22 mouse cellular contexts compared by ENCODE assay signal in genomic region chr9:42482944-42483343, GRCm38 (mm10). TPM values are rescaled to one million over a fixed set of nuclear protein-coding genes. Genes with fewer than 3 reads are reported as not detected.
DNase-seq lines count a peak whose midpoint lies in the region; ATAC-seq and TF ChIP-seq lines count a peak whose summit lies in the region.
"Had no signal": no experiment of that assay in that cellular context is flagged by ENCODE, and none has a peak within 500 bp of the region (broad histone marks: within the 10 kb centered on the region; RNA-seq: fewer than 3 reads in every experiment).

No protein-coding gene starts in this region.

- intact Hi-C loops in gastrocnemius, adult 2 months (cut with DNase I), result no loop called here

- no peaks in the 10 kb centered on the region for H3K9me3 ChIP-seq in CH12.LX (replicated peaks; ENCODE audit: low read length)
- no peaks in the 10 kb centered on the region for H3K9me3 ChIP-seq in forebrain, embryonic 13.5 days (replicated peaks)
- H3K9me3 ChIP-seq: embryonic facial prominence, embryonic 10.5 days; embryonic facial prominence, embryonic 12.5 days had no signal

- ATAC-seq in granulocyte monocyte progenitor cell, adult 5-6 weeks (replicated peaks; ENCODE audit: poor library complexity, severe bottlenecking), result peak; percentile 81
- ATAC-seq in megakaryocyte progenitor cell, adult 5-6 weeks (replicated peaks; ENCODE audit: poor library complexity), result 0 out of 2 replicates have a peak, but pooled peaks have one; percentile 11
- no peak for ATAC-seq in forebrain, embryonic 13.5 days
- ATAC-seq: CD4-positive, CD25-positive, alpha-beta regulatory T cell, adult 4 months; forebrain, embryonic 14.5 days; forebrain, embryonic 16.5 days had no signal

- H3K79me2 ChIP-seq in CH12.LX (replicated peaks; ENCODE audit: control insufficient read depth, extremely low read depth, insufficient read depth, poor library complexity, severe bottlenecking), result no peaks in the 10 kb centered on the region

- H3K27ac ChIP-seq in CH12.LX (ENCODE audit: insufficient read depth, low read depth), result no peak overlapping the region
- H3K27ac ChIP-seq in forebrain, embryonic 13.5 days, result no peak overlapping the region
- no peak overlapping the region for H3K27ac ChIP-seq in gastrocnemius, adult 2 months
- H3K27ac ChIP-seq: embryonic facial prominence, embryonic 10.5 days; embryonic facial prominence, embryonic 12.5 days had no signal

- DNase-seq in A20 (ENCODE audit: low read depth, low spot score) (peak; percentile 47), CH12.LX (ENCODE audit: extremely low read depth) (peak; percentile 39)
- no peak for DNase-seq in frontal cortex, postnatal 36 days (ENCODE audit: low spot score in 2 of 2)
- DNase-seq in gastrocnemius, adult 2 months, result no peak
- DNase-seq: adrenal gland, adult 2 months; adrenal gland, postnatal 10 days; adrenal gland, postnatal 25 days; B cell, adult 2 months; cerebellum, adult 11 months; cerebellum, adult 18-20 months; cerebellum, adult 8-10 months; cerebellum, adult 9-11 months; cerebellum, postnatal 14 days; cerebellum, postnatal 36 days had no signal

- no peak overlapping the region for H3K4me3 ChIP-seq in CH12.LX (replicated peaks in 1 of 3; ENCODE audit: low read depth in 2 of 3, low read length in 2 of 3, poor library complexity in 1 of 3)
- no peak overlapping the region for H3K4me3 ChIP-seq in forebrain, embryonic 13.5 days
- H3K4me3 ChIP-seq in gastrocnemius, adult 2 months, result no peak overlapping the region
- H3K4me3 ChIP-seq: embryonic facial prominence, embryonic 10.5 days; embryonic facial prominence, embryonic 12.5 days had no signal

- no peak overlapping the region for H3K4me2 ChIP-seq in CH12.LX (ENCODE audit: insufficient read depth, low read depth, poor library complexity, severe bottlenecking)
- no peak overlapping the region for H3K4me2 ChIP-seq in forebrain, embryonic 13.5 days
- H3K4me2 ChIP-seq: embryonic facial prominence, embryonic 12.5 days had no signal

- in situ Hi-C loops in CH12.LX (cut with MboI; ENCODE audit: low pct_ligation_motif_present, low pct_unique_long_range_greater_than_20kb, low sequenced_read_pairs), result no loop called here

- no peaks in the 10 kb centered on the region for H3K27me3 ChIP-seq in CH12.LX (replicated peaks)
- H3K27me3 ChIP-seq in forebrain, embryonic 13.5 days, result no peaks in the 10 kb centered on the region
- H3K27me3 ChIP-seq: embryonic facial prominence, embryonic 12.5 days had no signal

- TF ChIP-seq EP300 in CH12.LX (IDR thresholded peaks at IDR 0.05; ENCODE audit: low read length), result no peak

- dilution Hi-C loops in CH12.LX (cut with MboI; ENCODE audit: extremely low pct_ligation_motif_present, extremely low pct_unique_long_range_greater_than_20kb, low sequenced_read_pairs), result no loop called here

- H3K4me1 ChIP-seq in CH12.LX (ENCODE audit: control insufficient read depth in 1 of 2, insufficient read depth in 2 of 2), result no peaks in the 10 kb centered on the region; a peak in 1 of 4 replicates
- H3K4me1 ChIP-seq in forebrain, embryonic 13.5 days, result no peaks in the 10 kb centered on the region
- H3K4me1 ChIP-seq: embryonic facial prominence, embryonic 12.5 days had no signal

- no peak overlapping the region for H3K9ac ChIP-seq in CH12.LX (ENCODE audit: insufficient read depth, low read depth)
- no peak overlapping the region for H3K9ac ChIP-seq in forebrain, embryonic 13.5 days
- H3K9ac ChIP-seq: embryonic facial prominence, embryonic 12.5 days had no signal

- H3K36me3 ChIP-seq in CH12.LX (replicated peaks in 1 of 2; ENCODE audit: control insufficient read depth in 1 of 2, insufficient read depth in 1 of 2, low read length in 1 of 2), result no peaks in the 10 kb centered on the region
- H3K36me3 ChIP-seq in forebrain, embryonic 13.5 days (ENCODE audit: poor library complexity, severe bottlenecking), result no peaks in the 10 kb centered on the region
- H3K36me3 ChIP-seq: embryonic facial prominence, embryonic 10.5 days; embryonic facial prominence, embryonic 12.5 days had no signal

- TF ChIP-seq RAD21 in CH12.LX (IDR thresholded peaks at IDR 0.05; ENCODE audit: low read depth, low read length), result no peak

- no peak for TF ChIP-seq POLR2A in CH12.LX (IDR thresholded peaks at IDR 0.05; ENCODE audit: low read depth, low read length)

- TF ChIP-seq CTCF in CH12.LX (conservative IDR thresholded peaks at IDR 0.05 in 1 of 2, IDR thresholded peaks at IDR 0.05 in 1 of 2; ENCODE audit: low read depth in 2 of 2, low read length in 2 of 2), result no peak
- no peak for TF ChIP-seq CTCF in gastrocnemius, adult 2 months (IDR thresholded peaks at IDR 0.05)

- 84% methylated on average over 1 of the region's 1 CpGs for WGBS in forebrain, embryonic 13.5 days

TF ChIP-seq in CH12.LX, 34 proteins besides CTCF, POLR2A, EP300 and RAD21:
- TF ChIP-seq TBP (conservative IDR thresholded peaks at IDR 0.05; ENCODE audit: low read depth, low read length), result peak; percentile 96
- no peak for TF ChIP-seq ZNF384 (IDR thresholded peaks at IDR 0.05; ENCODE audit: low read depth, low read length)
- TF ChIP-seq MEF2A (IDR thresholded peaks at IDR 0.05; ENCODE audit: borderline replicate concordance, low read depth, low read length), result no peak

RNA-seq across cellular contexts. Expression of gene Tbcel, which starts 24.7 kb away (rescaled TPM):
- 5.2 and 5.3 TPM in 2 replicates for total RNA-seq in CH12.LX (2012; rRNA removed)
- total RNA-seq in CH12.LX (2014; rRNA removed), result 5.9 and 6.0 TPM in 2 replicates
- 8.6 and 10.0 TPM in 2 replicates for polyA plus RNA-seq in CH12.LX (2012; ENCODE audit: insufficient read length, low read depth)
- 10.0 and 14.3 TPM in 2 replicates for total RNA-seq in granulocyte monocyte progenitor cell, adult 5-6 weeks (2014; fragmentation: Nextera tagmentation)
- total RNA-seq in granulocyte monocyte progenitor cell, adult 5-6 weeks (2017), result 9.7 and 11.3 TPM in 2 replicates
- 10.6 and 11.2 TPM in 2 replicates for total RNA-seq in megakaryocyte progenitor cell, adult 5-6 weeks (2015)
- total RNA-seq in megakaryocyte progenitor cell, adult 5-6 weeks (2017), result 10.9 and 12.2 TPM in 2 replicates
- 4.5 and 4.8 TPM in 2 replicates for polyA plus RNA-seq in forebrain, embryonic 13.5 days (2015; fragmentation: Nextera tagmentation; extraction: Ambion mirVana)
- 10 to 100 TPM; 15.3 to 17.4 TPM for total RNA-seq in gastrocnemius, adult 2 months (2021)

Comparison
In these comparisons a context has a peak if more than half of its experiments do, and no peak if none do; other contexts are left out.
1. DNase-seq: peak in A20 (single experiment) and CH12.LX (single experiment); none in frontal cortex, postnatal 36 days (0 of 2) and gastrocnemius, adult 2 months (single experiment).